Mouse (Mus musculus): ENCODE measurements around the gene Bnc2. TPM values are rescaled to one million over a fixed set of nuclear protein-coding genes. Genes with fewer than 3 reads are reported as not detected.

Gene Bnc2
- total RNA-seq, 2 experiments from 2014 or later: 1.7 to 3.6 TPM

GRCm38 (mm10) chr4:84229189-84229960 lies 445.7 kb downstream of the Bnc2 start:
- DNase-seq: no peak
- intact Hi-C loops (cut with DNase I): no loop called here

- intact Hi-C loops (cut with DNase I): no loop called here
- DNase-seq: no peak
Measured at GRCm38 (mm10) chr4:84228551-84228950, 446.5 kb downstream of the Bnc2 start.

Other genes starting within 250 kb of the Bnc2 start
- 1 to 10 TPM; 2.5 TPM for gene Cntln, start 209.0 kb upstream of the Bnc2 start, total RNA-seq (2021)